Mouse (Mus musculus) common myeloid progenitor, adult 5-6 weeks (primary cell): ENCODE results near the gene Apopt1. TPM values are rescaled to one million over a fixed set of nuclear protein-coding genes. Genes with fewer than 3 reads are reported as not detected.

ENCODE experiments used
- ATAC-seq: replicated peaks from 2 replicates; pipeline ENCODE4 v1.8.0; 2016; ENCODE audit warnings: low read depth, mild to moderate bottlenecking, moderate TSS enrichment, inconsistent platforms; ENCODE audit not compliant: poor library complexity, severe bottlenecking
- total RNA-seq: library from RNA; stranded (forward); fragments of 200-1000, 187-1606 nt; gene quantifications from 2 replicates; pipeline ENCODE4 v1.2.3, GENCODE M21; 2017

The Apopt1 gene
- total RNA-seq: 41.9 and 56.2 TPM in 2 replicates

GRCm38 (mm10) chr12:111713004-111713651, at the start of gene Apopt1, which contains the start of gene Bag5:
TSS of gene Apopt1 (plus strand) at chr12:111713261.
TSS of gene Bag5 (minus strand) at chr12:111713257.
- ATAC-seq: peak; percentile 94

- no peak for ATAC-seq
These were observed 48.9 kb upstream of the Apopt1 start for GRCm38 (mm10) chr12:111664144-111664634.

- ATAC-seq: no peak
These were observed 47.8 kb upstream of the Apopt1 start for GRCm38 (mm10) chr12:111665041-111665880.

GRCm38 (mm10) chr12:111666380-111666779, 46.7 kb upstream of the Apopt1 start:
- no peak for ATAC-seq

GRCm38 (mm10) chr12:111667421-111667820, 45.6 kb upstream of the Apopt1 start:
- no peak for ATAC-seq

- peak; percentile 78 for ATAC-seq
These were observed 44.6 kb upstream of the Apopt1 start for GRCm38 (mm10) chr12:111668457-111668912.

GRCm38 (mm10) chr12:111669000-111669788, 43.9 kb upstream of the Apopt1 start:
- no peak for ATAC-seq

- ATAC-seq: no peak
These were observed 43.1 kb upstream of the Apopt1 start for GRCm38 (mm10) chr12:111669961-111670360.

GRCm38 (mm10) chr12:111670371-111670971, 42.6 kb upstream of the Apopt1 start:
- ATAC-seq: 0 out of 2 replicates have a peak, but pooled peaks have one; percentile 12

GRCm38 (mm10) chr12:111670976-111671375, 42.1 kb upstream of the Apopt1 start:
- no peak for ATAC-seq

- ATAC-seq: no peak
These were observed 41.6 kb upstream of the Apopt1 start for GRCm38 (mm10) chr12:111671431-111671902.

- ATAC-seq: no peak; the same call in 1 of the 2 replicates
These were observed 40.9 kb upstream of the Apopt1 start, which contains the start of gene Ckb for GRCm38 (mm10) chr12:111672176-111672575. TSS of gene Ckb (minus strand) at chr12:111672338.

- no peak for ATAC-seq
These were observed 40.5 kb upstream of the Apopt1 start for GRCm38 (mm10) chr12:111672581-111672980.

GRCm38 (mm10) chr12:111674850-111675486, 38.1 kb upstream of the Apopt1 start:
- peak; percentile 23 for ATAC-seq

GRCm38 (mm10) chr12:111675797-111676580, 37.1 kb upstream of the Apopt1 start:
- no peak for ATAC-seq

GRCm38 (mm10) chr12:111677421-111677820, 35.6 kb upstream of the Apopt1 start:
- ATAC-seq: no peak

GRCm38 (mm10) chr12:111677882-111678669, 35.0 kb upstream of the Apopt1 start, which contains the start of gene Trmt61a:
TSS of gene Trmt61a (plus strand) at chr12:111678105.
- peak; percentile 80 for ATAC-seq

GRCm38 (mm10) chr12:111678670-111678933, 34.5 kb upstream of the Apopt1 start:
- ATAC-seq: no peak
